Mouse (Mus musculus): ENCODE measurements around the gene Gm49388. TPM values are rescaled to one million over a fixed set of nuclear protein-coding genes. Genes with fewer than 3 reads are reported as not detected.

Gene Gm49388
- 0.26 TPM in 1 of 2 replicates, not detected in the other for polyA plus RNA-seq (2015; fragmentation: Nextera tagmentation; extraction: Ambion mirVana)

DNA sequence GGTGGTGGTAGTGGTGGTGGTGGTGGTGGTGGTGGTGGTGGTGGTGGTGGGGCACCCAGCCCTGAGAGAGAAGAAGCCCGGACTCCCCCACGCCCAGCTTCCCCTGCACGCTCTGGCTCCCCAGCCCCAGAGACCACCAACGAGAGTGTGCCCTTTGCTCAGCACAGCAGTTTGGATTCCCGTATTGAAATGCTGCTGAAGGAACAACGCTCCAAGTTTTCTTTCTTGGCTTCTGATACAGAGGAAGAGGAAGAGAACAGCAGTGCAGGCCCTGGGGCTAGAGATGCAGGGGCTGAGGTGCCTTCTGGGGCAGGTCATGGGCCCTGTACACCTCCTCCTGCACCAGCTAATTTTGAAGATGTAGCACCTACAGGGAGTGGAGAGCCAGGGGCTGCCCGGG, at the start of gene Gm49388:
TSS of gene Gm49388 (plus strand) at position 301 of the 400 bp plus-strand sequence.
- Histone ChIP-seq H3K9me3 (ENCODE audit: low read length) (no peaks in the 10 kb centered on the region), H3K27me3 (ENCODE audit: insufficient read depth, low read length) (no peaks in the 10 kb centered on the region), H3K27ac (ENCODE audit: low read depth) (no peak within 1 kb of the TSS), H3K4me2 (ENCODE audit: low read depth, low read length) (no peak within 1 kb of the TSS), H3K36me3 (replicated peaks; ENCODE audit: insufficient read depth, low read length) (peaks cover 95% of the 10 kb centered on the region), H3K4me1 (ENCODE audit: insufficient read depth) (no peaks in the 10 kb centered on the region; the same call in 1 of the 2 replicates), H3K9ac (replicated peaks) (no peak within 1 kb of the TSS), H3K4me3 (ENCODE audit: low read depth, low read length) (no peak within 1 kb of the TSS)
- ATAC-seq (no peak), DNase-seq (no peak)
- TF ChIP-seq CTCF (IDR thresholded peaks at IDR 0.05; ENCODE audit: low read depth) (no peak), EP300 (IDR thresholded peaks at IDR 0.05; ENCODE audit: low read depth) (no peak)
- 89% methylated on average over 7 of the region's 7 CpGs for WGBS (ENCODE audit: insufficient replicate concordance)

DNA sequence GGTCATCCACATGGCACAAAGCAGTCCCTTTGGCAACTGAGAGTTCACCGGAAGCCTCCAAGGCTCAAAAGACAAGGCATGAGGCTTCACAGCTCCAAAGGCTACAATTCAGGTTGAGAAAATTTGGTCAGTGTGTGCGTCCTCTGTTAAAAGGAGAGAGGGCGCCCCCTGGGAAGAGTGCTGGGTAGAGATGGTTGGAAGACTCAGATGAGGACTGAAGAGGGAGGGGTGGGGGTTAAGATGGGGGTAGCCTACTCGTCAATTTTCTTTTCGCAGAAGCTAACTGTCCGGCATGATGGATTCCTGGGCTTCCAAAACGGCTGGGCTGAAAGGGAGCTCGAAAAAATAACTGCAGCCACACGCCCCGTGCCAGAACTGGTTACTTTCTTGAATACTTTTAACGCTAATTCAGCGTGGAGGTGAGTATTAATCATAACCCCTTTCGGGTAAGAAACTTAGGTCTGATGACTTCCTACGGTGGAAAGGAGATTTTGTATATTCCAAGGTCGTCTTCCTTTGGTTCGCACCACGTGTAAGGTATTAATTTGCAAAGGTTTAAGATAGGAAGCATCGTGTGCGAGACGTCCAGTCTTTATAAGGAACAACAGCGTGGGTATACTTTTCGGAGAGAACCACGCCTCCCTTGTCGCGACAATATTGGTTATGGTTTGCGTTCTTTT, 40.9 kb upstream of the Gm49388 start, which contains the start of gene Fbxl19:
TSS of gene Fbxl19 (plus strand) at position 178 of the 680 bp plus-strand sequence.
- Histone ChIP-seq H3K4me1 (ENCODE audit: insufficient read depth) (peaks cover 19% of the 10 kb centered on the region), H3K4me2 (ENCODE audit: low read depth, low read length) (peak within 1 kb of the TSS; percentile 99), H3K9me3 (ENCODE audit: low read length) (no peaks in the 10 kb centered on the region), H3K27ac (ENCODE audit: low read depth) (peak within 1 kb of the TSS; percentile 78; the same call in 1 of the 2 replicates), H3K36me3 (replicated peaks; ENCODE audit: insufficient read depth, low read length) (peaks cover 2% of the 10 kb centered on the region), H3K4me3 (ENCODE audit: low read depth, low read length) (peak within 1 kb of the TSS; percentile 65), H3K27me3 (ENCODE audit: insufficient read depth, low read length) (no peaks in the 10 kb centered on the region), H3K9ac (replicated peaks) (peak within 1 kb of the TSS; percentile 62)
- peak; percentile 77 for DNase-seq
- TF ChIP-seq EP300 (IDR thresholded peaks at IDR 0.05; ENCODE audit: low read depth) (no peak), CTCF (IDR thresholded peaks at IDR 0.05; ENCODE audit: low read depth) (peak; percentile 75)
- WGBS (ENCODE audit: insufficient replicate concordance): under 1% methylated on average over 26 of the region's 26 CpGs
- ATAC-seq: no peak

DNA sequence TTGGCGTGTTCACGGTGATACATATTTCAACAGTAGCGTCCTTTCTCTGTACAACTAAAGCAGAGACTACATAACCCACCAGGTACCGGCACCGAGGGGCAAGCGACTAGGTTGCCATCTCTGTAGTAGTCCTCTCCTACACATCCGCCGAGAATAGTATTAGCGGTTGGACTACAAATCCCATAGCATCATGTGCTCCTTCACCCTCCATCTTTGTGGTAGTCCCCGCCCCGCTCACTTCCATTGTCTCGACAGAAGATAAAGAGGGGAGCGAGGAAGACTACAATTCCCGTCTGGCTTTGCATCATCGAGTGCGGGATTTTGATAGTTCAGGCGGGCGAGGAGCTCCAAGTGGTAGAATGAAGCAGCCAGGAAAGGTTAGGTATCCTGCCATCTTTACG, 40.2 kb upstream of the Gm49388 start:
- peak overlapping the region; percentile 65 for H3K4me3 ChIP-seq (ENCODE audit: low read depth, low read length)
- ATAC-seq (peak; percentile 87), DNase-seq (peak; percentile 89)
- H3K36me3 ChIP-seq (replicated peaks; ENCODE audit: insufficient read depth, low read length): peaks cover 7% of the 10 kb centered on the region
- H3K27ac ChIP-seq (ENCODE audit: low read depth): peak overlapping the region; percentile 78
- peak overlapping the region; percentile 62 for H3K9ac ChIP-seq (replicated peaks)
- TF ChIP-seq EP300 (IDR thresholded peaks at IDR 0.05; ENCODE audit: low read depth): no peak; the same call in none of the 2 replicates
- TF ChIP-seq CTCF (IDR thresholded peaks at IDR 0.05; ENCODE audit: low read depth): no peak
- H3K27me3 ChIP-seq (ENCODE audit: insufficient read depth, low read length): no peaks in the 10 kb centered on the region
- under 1% methylated on average over 19 of the region's 19 CpGs for WGBS (ENCODE audit: insufficient replicate concordance)
- peak overlapping the region; percentile 99 for H3K4me2 ChIP-seq (ENCODE audit: low read depth, low read length)
- H3K9me3 ChIP-seq (ENCODE audit: low read length): no peaks in the 10 kb centered on the region
- H3K4me1 ChIP-seq (ENCODE audit: insufficient read depth): peaks cover 19% of the 10 kb centered on the region

DNA sequence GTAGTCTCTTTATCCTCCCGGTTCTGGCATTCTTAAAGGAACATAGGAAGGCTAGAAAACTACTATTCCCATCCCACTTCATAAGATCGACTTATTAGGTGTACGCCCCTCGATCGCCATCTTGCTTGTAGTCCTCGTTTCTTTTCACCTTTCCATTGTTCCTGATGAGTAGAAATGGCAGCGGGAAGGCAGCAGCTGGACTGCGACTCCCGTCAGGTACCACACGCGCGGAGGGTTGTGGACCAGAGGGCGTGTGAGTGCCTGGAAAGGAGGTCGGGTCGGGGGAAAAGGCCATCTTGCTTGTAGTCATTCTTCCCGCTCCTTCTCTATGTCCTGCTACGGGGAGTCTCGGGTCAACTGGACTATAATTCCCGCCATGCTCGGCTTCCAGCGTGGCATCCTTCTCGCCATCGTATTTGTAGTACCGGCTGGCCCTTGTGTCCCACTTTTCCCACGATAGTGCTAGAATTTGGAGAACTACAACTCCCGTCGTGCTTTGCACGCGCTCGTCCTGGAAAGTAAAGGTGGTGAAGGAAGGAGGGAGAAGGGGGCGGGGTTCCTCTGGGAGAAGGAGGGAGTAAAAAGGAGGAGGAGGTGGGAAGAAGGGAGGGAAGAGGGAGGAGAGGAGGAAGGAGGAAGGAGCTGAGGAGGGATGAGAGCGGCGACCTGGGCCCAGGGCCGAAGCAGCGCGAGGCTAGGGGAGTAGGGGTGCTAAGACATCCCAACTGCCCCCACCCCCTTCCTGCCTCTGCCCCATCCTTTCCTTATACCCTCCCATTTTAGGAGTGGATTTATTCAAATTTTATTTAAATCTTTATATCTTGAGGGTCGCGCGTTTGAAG, 39.5 kb upstream of the Gm49388 start:
- Histone ChIP-seq H3K4me2 (ENCODE audit: low read depth, low read length) (peak overlapping the region; percentile 99), H3K9me3 (ENCODE audit: low read length) (no peaks in the 10 kb centered on the region), H3K4me3 (ENCODE audit: low read depth, low read length) (peak overlapping the region; percentile 65), H3K4me1 (ENCODE audit: insufficient read depth) (peaks cover 19% of the 10 kb centered on the region), H3K9ac (replicated peaks) (peak overlapping the region; percentile 62), H3K36me3 (replicated peaks; ENCODE audit: insufficient read depth, low read length) (peaks cover 9% of the 10 kb centered on the region), H3K27me3 (ENCODE audit: insufficient read depth, low read length) (no peaks in the 10 kb centered on the region), H3K27ac (ENCODE audit: low read depth) (peak overlapping the region; percentile 78)
- peak; percentile 88 for DNase-seq
- peak; percentile 90 for ATAC-seq
- no peak for TF ChIP-seq CTCF (IDR thresholded peaks at IDR 0.05; ENCODE audit: low read depth)
- no peak; the same call in 1 of the 2 replicates for TF ChIP-seq EP300 (IDR thresholded peaks at IDR 0.05; ENCODE audit: low read depth)
- under 1% methylated on average over 37 of the region's 39 CpGs for WGBS (ENCODE audit: insufficient replicate concordance)

DNA sequence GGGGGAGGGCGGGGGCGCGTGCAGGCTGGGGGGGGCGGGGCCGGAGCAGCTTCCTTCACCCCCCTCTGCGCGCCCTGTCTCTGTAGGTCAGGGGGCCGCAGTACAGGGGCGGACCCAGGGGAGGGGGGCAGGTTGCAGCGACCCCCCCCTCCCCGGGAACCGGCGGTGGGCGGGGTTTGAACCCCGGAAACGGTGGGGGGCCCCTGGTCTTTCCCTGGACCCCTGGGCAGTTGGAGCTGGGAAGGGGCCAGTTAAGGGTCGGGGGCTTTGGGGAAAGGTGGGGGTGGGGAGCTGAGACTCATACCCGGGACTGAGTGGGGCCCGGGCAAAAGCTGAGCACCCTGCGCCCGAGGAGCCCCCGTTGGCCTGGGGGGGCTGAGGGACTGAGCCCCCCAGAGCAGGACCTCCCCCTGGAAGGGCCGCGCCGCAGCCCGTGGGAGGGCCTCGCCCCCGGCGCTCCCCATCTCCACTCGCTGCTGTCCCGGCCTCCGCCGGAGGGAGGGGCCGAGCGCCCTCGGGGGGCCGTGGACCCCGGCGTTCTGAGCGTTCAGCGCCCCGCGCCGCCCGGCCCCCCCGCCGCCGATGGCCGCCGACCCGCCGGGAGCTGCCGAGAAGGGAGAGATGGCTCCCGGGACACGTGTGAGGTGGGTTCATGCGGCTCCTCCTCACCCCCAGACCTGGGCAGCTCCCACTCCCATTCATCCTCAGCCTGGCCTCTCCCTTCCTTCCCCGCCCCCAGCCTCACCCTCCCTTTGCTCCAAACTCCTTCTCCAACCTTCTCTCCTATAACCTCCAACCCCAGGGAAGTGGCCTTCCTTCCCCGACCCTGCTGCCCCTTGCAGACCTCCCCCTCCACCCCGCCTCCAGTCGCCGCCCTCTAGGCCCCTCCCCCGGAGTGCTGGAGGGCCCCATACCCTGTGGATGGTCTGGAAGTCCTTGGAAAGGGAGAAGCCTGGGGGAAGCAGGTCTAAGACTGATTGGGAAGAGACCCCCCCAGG, 38.6 kb upstream of the Gm49388 start:
- 4% methylated on average over 27 of the region's 62 CpGs for WGBS (ENCODE audit: insufficient replicate concordance)
- Histone ChIP-seq H3K36me3 (replicated peaks; ENCODE audit: insufficient read depth, low read length) (peaks cover 14% of the 10 kb centered on the region), H3K4me3 (ENCODE audit: low read depth, low read length) (peak overlapping the region; percentile 65), H3K27me3 (ENCODE audit: insufficient read depth, low read length) (no peaks in the 10 kb centered on the region), H3K27ac (ENCODE audit: low read depth) (no peak overlapping the region), H3K4me1 (ENCODE audit: insufficient read depth) (peaks cover 19% of the 10 kb centered on the region), H3K9me3 (ENCODE audit: low read length) (no peaks in the 10 kb centered on the region), H3K4me2 (ENCODE audit: low read depth, low read length) (peak overlapping the region; percentile 99), H3K9ac (replicated peaks) (peak overlapping the region; percentile 62)
- no peak for TF ChIP-seq CTCF (IDR thresholded peaks at IDR 0.05; ENCODE audit: low read depth)
- no peak for TF ChIP-seq EP300 (IDR thresholded peaks at IDR 0.05; ENCODE audit: low read depth)
- ATAC-seq: no peak
- DNase-seq: peak; percentile 31

Data from liver, postnatal 0 days (tissue).